Mouse (Mus musculus) thymus, adult 2 months (tissue): ENCODE measurements around the gene Ppara. TPM values are rescaled to one million over a fixed set of nuclear protein-coding genes. Genes with fewer than 3 reads are reported as not detected.

Experiments
- DNase-seq: peaks from one replicate; pipeline ENCODE4 v3.0.0; 2021
- H3K27ac ChIP-seq: fragments of 200-500 bp; 2 replicates; pipeline ENCODE4 v1.5.1; 2012; ENCODE audit warnings: low read length, control low read depth; ENCODE audit not compliant: control insufficient read depth, insufficient read depth
- H3K27me3 ChIP-seq: fragments of 200-500 bp; 2 replicates; pipeline ENCODE4 v1.6.1; 2012; ENCODE audit warnings: mild to moderate bottlenecking, low read length, moderate library complexity, mixed read lengths; ENCODE audit not compliant: control insufficient read depth, insufficient read depth
- H3K36me3 ChIP-seq: fragments of 200-500 bp; 2 replicates; pipeline ENCODE4 v1.6.1; 2012; ENCODE audit warnings: mild to moderate bottlenecking, low read length, moderate library complexity; ENCODE audit not compliant: control insufficient read depth, insufficient read depth
- H3K4me1 ChIP-seq: fragments of 200-500 bp; replicated peaks from 2 replicates; pipeline ENCODE4 v1.6.1; 2012; ENCODE audit warnings: low read length; ENCODE audit not compliant: control insufficient read depth, insufficient read depth
- H3K4me3 ChIP-seq: fragments of 200-500 bp; 2 replicates; pipeline ENCODE4 v1.5.1; 2012; ENCODE audit warnings: mild to moderate bottlenecking, low read length, control low read depth, moderate library complexity; ENCODE audit not compliant: control insufficient read depth, insufficient read depth
- CTCF ChIP-seq: fragments of 200-500 bp; IDR thresholded peaks from 2 replicates; pipeline ENCODE4 v1.5.1; 2012; ENCODE audit warnings: mild to moderate bottlenecking, control low read depth, low read length, moderate library complexity, borderline replicate concordance; ENCODE audit not compliant: control insufficient read depth, poor library complexity, insufficient read depth; ENCODE audit errors: extremely low read depth
- POLR2A ChIP-seq: fragments of 200-500 bp; IDR thresholded peaks from 2 replicates; pipeline ENCODE4 v1.6.1; 2012; ENCODE audit warnings: mild to moderate bottlenecking, low read length, control low read depth, moderate library complexity; ENCODE audit not compliant: control insufficient read depth, poor library complexity, insufficient read depth; ENCODE audit errors: extremely low read depth
- WGBS: fragments of 180-500 bp; shearing (Covaris S2); methylation state at CpG from one replicate; pipeline ENCODE4 v1.1.7; 2018; 5-methylcytosine and 5-hydroxymethylcytosine counted together
- polyA plus RNA-seq: library from polyadenylated mRNA; depleted of rRNA; stranded (reverse); fragments of >200 nt; gene quantifications from 2 replicates; pipeline ENCODE4 v1.2.3, GENCODE M21; 2012

The Ppara gene
- polyA plus RNA-seq, 1 experiment = 1.9 TPM

- Histone ChIP-seq H3K27me3 (no peaks in the 10 kb centered on the region), H3K4me3 (no peak overlapping the region), H3K27ac (no peak overlapping the region), H3K36me3 (peaks cover 74% of the 10 kb centered on the region), H3K4me1 (no peaks in the 10 kb centered on the region; the same call in 1 of the 2 replicates)
- TF ChIP-seq CTCF = no peak
- no peak for DNase-seq
- 93% methylated on average over 5 of the region's 5 CpGs for WGBS
Observed at GRCm38 (mm10) chr15:85699452-85699851, 35.3 kb upstream of the Ppara start.

DNA sequence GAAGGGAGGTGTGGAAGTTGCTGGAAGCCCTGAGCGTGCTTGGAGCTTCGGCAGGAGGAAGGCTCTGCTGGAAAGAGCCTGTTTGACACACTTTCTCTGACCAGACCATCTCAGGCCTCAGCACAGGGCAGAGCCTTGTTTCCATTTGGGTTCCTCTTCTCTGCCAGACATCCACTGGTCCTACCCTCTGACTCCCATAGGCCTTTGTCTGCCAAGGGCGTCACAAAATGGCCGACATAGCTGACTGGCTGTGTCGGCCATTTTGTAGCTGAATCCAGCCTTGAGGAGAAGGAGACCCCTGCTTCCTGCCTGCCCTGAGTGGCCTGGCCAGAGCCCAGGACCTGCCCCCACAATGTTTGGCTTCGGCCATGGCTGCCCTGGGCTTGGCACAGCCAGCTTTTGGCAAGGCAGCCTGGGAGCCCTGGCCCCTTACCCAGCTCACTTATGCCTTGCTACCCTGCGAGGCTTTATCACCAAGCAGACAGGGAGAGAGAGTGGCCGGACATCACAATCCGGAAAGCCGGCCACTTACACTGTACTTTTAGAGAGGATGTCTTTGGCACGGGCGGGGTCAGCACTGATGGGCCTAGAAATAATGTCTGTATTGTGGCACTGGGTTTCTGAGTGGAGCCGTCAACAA lies 34.8 kb upstream of the Ppara start:
- no peak for DNase-seq
- Histone ChIP-seq H3K4me1 (no peaks in the 10 kb centered on the region; the same call in 1 of the 2 replicates), H3K36me3 (peaks cover 80% of the 10 kb centered on the region), H3K27ac (no peak overlapping the region), H3K4me3 (no peak overlapping the region), H3K27me3 (no peaks in the 10 kb centered on the region)
- TF ChIP-seq POLR2A (no peak), CTCF (no peak)
- 95% methylated on average over 13 of the region's 13 CpGs for WGBS

GRCm38 (mm10) chr15:85700716-85701115 lies 34.1 kb upstream of the Ppara start:
- TF ChIP-seq POLR2A (no peak), CTCF (no peak)
- no peaks in the 10 kb centered on the region; the same call in 1 of the 2 replicates for H3K4me1 ChIP-seq

DNA sequence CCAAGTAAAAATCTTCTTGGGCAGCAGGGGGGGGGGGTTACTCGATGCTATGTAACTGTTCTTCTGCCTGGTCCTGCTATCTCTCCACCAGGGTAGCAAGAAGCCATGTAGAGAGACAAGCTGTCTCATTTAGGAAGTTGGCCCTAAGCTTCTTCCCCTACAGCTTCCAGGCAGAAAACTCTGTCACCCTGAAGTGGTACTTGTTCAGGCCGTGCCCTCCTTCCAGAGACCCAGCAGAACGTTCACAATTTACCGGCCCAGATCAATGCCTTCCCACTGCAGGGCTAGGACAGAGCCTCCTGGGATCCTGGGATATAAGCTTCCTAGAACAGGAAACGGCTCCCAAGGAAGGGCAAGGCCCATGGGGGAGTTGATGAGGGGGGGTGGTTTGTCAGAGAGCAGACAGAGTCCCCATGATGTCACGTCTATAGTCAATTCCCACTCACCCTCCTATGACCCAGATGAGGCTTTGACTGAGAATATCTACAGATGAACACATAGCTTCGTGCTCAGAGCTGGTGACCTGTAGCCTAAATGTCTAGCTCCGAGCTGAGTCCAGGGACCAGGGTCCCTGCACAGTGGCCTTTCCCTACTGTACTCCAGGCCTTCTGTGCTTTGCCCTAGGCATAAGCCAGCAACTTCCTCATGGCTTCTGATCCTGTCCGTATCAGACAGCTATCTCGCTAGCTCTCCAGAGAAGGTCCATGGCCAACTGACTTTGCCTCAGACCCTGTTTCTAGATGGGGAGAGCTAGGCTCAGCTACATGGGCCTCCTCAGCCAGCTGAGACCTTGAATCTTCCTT lies 33.5 kb upstream of the Ppara start:
- Histone ChIP-seq H3K36me3 (peaks cover 73% of the 10 kb centered on the region), H3K4me3 (no peak overlapping the region), H3K27ac (no peak overlapping the region), H3K4me1 (no peaks in the 10 kb centered on the region; the same call in 1 of the 2 replicates), H3K27me3 (no peaks in the 10 kb centered on the region)
- no peak for DNase-seq
- WGBS = 92% methylated on average over 10 of the region's 10 CpGs
- TF ChIP-seq POLR2A = no peak
- TF ChIP-seq CTCF = no peak

More at GRCm38 (mm10) chr15:85700716-85701115, 34.1 kb upstream of the Ppara start:
- 97% methylated on average over 9 of the region's 9 CpGs for WGBS
- DNase-seq = no peak
- peaks cover 79% of the 10 kb centered on the region for H3K36me3 ChIP-seq
- H3K27ac ChIP-seq = no peak overlapping the region
- no peaks in the 10 kb centered on the region for H3K27me3 ChIP-seq
- no peak overlapping the region for H3K4me3 ChIP-seq

- Histone ChIP-seq H3K4me1 (no peaks in the 10 kb centered on the region; the same call in 1 of the 2 replicates), H3K36me3 (peaks cover 64% of the 10 kb centered on the region), H3K27me3 (no peaks in the 10 kb centered on the region), H3K27ac (no peak overlapping the region), H3K4me3 (no peak overlapping the region)
- 89% methylated on average over 12 of the region's 13 CpGs for WGBS
- DNase-seq = no peak
- TF ChIP-seq POLR2A (no peak), CTCF (no peak)
Observed at GRCm38 (mm10) chr15:85702411-85702951, 32.3 kb upstream of the Ppara start.

DNA sequence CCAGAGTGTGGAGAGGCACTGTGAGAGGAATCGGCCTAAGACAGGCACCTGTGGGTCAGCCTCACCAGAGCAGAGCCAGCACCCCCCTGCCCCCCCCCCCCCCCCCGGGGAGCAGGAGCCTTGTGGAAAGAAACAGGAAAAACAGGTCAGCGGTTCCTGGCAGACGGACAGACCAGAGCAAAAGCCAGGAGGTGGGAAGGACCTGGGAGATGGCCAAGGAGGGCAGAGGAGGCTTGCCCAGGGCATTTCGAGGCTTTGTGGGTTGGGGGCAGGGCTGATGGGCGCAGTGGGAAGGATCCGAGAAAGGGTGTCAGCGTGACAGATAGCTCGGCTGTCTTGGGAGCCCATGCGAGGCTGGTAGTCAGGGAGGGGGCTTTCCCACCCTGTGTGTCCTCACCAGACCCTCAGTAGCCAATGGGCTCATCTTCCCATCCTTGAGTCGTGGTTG lies 31.6 kb upstream of the Ppara start:
- Histone ChIP-seq H3K36me3 (peaks cover 64% of the 10 kb centered on the region), H3K27ac (no peak overlapping the region), H3K27me3 (no peaks in the 10 kb centered on the region), H3K4me3 (no peak overlapping the region), H3K4me1 (no peaks in the 10 kb centered on the region; the same call in 1 of the 2 replicates)
- DNase-seq = no peak
- TF ChIP-seq CTCF (no peak), POLR2A (no peak)
- WGBS = 96% methylated on average over 11 of the region's 11 CpGs
